Mouse (Mus musculus): ENCODE data around the gene Guca1a. TPM values are rescaled to one million over a fixed set of nuclear protein-coding genes. Genes with fewer than 3 reads are reported as not detected.
"Not testable (repeated sequence)": the region's sequence is repeated elsewhere in the genome, so short reads cannot be mapped to it uniquely, and the experiment has no call there.

The Guca1a gene
- polyA plus RNA-seq, 1 experiment from 2014 or later: 2.0 TPM

DNA sequence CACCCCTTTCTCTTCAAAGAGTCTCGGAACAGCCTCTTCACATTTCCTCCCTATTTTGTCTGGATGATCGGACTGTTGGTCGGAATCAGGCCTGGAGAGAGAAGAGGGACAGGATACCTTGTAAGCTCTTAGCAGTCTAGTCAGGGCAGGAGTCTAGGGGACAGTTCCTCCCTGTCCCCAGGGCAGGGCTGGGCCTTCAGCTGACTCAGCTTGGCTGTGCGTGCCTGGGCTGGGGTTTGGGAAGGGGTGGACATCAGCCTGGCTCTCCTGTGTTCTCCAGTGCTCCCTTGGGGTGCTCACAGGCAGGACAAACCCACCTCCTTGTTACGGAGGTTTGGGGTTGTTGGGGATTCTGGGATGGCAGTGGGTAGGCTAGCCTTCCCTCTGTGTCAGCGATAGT is 38.2 kb upstream of the Guca1a start:
- Histone ChIP-seq H3K9ac (no peak overlapping the region), H3K27me3 (replicated peaks) (peaks cover 5% of the 10 kb centered on the region), H3K4me3 (replicated peaks) (0 out of 2 replicates have a peak overlapping the region, but pooled peaks have one; percentile 50), H3K27ac (peak overlapping the region; percentile 71), H3K9me3 (no peaks in the 10 kb centered on the region), H3K4me2 (replicated peaks) (peak overlapping the region; percentile 68), H3K4me1 (replicated peaks) (peaks cover 37% of the 10 kb centered on the region), H3K36me3 (no peaks in the 10 kb centered on the region)
- WGBS: 58% methylated on average over 6 of the region's 6 CpGs
- ATAC-seq: no peak

DNA sequence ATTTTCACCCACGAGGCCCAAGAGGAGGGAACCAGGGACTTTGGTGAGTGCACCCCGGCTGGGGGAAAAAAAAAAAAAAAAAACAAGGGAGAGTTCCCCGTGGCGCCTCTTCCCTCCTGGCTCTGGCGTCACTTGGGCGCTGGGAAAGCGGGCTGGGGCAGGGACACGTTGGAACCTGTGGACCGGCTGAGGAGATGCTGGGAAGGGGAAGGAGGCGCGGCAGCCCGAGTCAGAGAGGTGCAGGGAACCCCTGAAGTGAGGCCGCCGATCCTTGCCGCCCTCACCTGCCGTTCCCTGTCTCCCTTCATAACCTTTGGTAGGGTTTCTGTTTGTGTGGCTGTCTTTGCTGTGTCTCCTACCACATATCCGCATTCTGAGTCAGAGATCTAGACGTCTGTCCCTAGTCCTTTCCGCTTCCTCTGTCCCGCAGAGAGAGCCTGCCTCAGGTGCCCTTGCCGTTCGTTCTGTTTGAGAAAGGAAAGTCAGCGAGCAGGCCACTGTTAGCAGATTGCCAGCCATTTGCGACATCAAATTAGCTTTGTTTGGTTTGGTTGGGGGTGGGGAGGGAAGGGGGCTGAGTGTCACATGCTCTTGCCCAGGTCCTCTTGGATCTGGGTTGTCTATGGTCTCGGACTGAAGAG is 36.6 kb upstream of the Guca1a start, which contains the start of gene 1700001C19Rik:
Gene 1700001C19Rik, minus strand, starts transcription at position 470 of the 641 bp plus-strand sequence.
- Histone ChIP-seq H3K4me3 (replicated peaks) (peak within 1 kb of the TSS; percentile 50), H3K4me2 (replicated peaks) (peak within 1 kb of the TSS; percentile 68), H3K9ac (peak within 1 kb of the TSS; percentile 60), H3K27ac (peak within 1 kb of the TSS; percentile 71), H3K4me1 (replicated peaks) (peaks cover 36% of the 10 kb centered on the region), H3K27me3 (replicated peaks) (peaks cover 5% of the 10 kb centered on the region), H3K36me3 (no peaks in the 10 kb centered on the region), H3K9me3 (no peaks in the 10 kb centered on the region)
- ATAC-seq: 0 out of 2 replicates have a peak, but pooled peaks have one; percentile 4
- WGBS: 5% methylated on average over 22 of the region's 25 CpGs

DNA sequence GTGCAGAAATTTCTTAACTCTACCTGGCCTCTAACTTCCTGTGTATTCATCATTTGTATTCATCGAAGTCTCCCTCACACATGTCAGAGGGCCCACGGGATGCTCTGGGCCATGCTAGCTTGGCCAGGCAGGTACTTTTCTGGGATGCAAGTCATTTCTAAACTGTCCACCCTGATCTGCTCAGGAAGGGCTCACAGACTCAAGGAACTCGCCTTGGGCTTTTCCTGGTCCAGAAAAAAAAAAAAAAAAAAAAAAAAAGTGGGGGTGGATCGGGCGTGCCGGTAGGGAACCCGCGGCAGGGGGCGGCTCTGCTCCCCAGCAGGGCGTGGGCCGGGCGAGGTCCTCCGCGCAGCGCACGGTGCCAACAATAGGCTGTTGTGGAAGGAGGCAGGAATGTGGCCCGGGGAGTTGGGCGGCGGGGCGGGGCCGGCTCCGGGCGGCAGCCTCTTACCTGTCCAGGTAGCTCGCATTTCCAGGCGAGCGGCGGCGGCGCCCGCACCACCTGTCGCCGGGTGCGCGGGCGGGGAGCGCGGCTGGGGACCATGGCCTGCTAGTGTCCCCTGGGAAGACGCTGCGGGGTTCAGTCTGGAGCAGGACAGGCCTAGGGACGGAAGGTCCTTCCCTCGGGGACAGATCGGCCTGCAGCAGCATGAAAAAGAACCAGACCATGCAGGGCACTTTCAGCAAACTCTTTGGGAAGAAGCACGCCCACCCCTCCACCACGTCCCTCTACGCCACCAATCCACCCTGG is 35.9 kb upstream of the Guca1a start, which contains the start of gene AI661453:
Gene AI661453, plus strand, starts transcription at position 460 of the 751 bp plus-strand sequence.
- Histone ChIP-seq H3K4me1 (replicated peaks) (peaks cover 29% of the 10 kb centered on the region), H3K9me3 (no peaks in the 10 kb centered on the region), H3K27ac (peak within 1 kb of the TSS; percentile 71), H3K27me3 (replicated peaks) (peaks cover 5% of the 10 kb centered on the region), H3K9ac (peak within 1 kb of the TSS; percentile 60), H3K4me3 (replicated peaks) (peak within 1 kb of the TSS; percentile 50), H3K36me3 (no peaks in the 10 kb centered on the region), H3K4me2 (replicated peaks) (peak within 1 kb of the TSS; percentile 68)
- peak; percentile 88 for ATAC-seq
- WGBS: 1% methylated on average over 45 of the region's 45 CpGs

DNA sequence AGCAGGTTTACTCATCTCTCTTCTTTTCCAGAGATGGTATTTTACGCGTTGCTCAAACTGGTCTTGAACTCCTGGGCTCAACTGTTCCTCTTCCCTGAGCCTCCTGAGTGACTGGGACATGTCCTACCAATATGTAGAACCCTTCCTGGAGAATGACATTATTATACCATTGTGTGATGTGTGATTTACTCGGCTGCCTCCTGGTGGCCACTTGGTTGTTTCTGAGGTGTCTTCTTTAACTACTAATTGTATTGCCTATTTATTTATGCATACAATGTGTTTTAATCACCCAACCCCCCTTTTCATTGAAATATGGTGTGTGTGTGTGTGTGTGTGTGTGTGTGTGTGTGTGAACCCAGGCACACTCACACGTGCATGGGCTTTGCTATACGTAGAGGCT is 30.4 kb upstream of the Guca1a start:
- Histone ChIP-seq H3K4me3 (replicated peaks) (no peak overlapping the region), H3K36me3 (no peaks in the 10 kb centered on the region), H3K9ac (no peak overlapping the region), H3K4me1 (replicated peaks) (peaks cover 8% of the 10 kb centered on the region; the same call in 1 of the 2 replicates), H3K9me3 (no peaks in the 10 kb centered on the region), H3K27ac (no peak overlapping the region), H3K27me3 (replicated peaks) (no peaks in the 10 kb centered on the region), H3K4me2 (replicated peaks) (no peak overlapping the region)
- 66% methylated on average over 5 of the region's 5 CpGs for WGBS
- ATAC-seq: no peak

GRCm38 (mm10) chr17:47428831-47429304 is 28.5 kb upstream of the Guca1a start:
- WGBS: 9% methylated on average over 8 of the region's 8 CpGs
- H3K27me3 ChIP-seq (replicated peaks): no peaks in the 10 kb centered on the region
- H3K9ac ChIP-seq: no peak overlapping the region
- no peak overlapping the region for H3K4me3 ChIP-seq (replicated peaks)
- peak overlapping the region; percentile 44; the same call in 1 of the 2 replicates for H3K4me2 ChIP-seq (replicated peaks)
- no peak overlapping the region for H3K27ac ChIP-seq
- H3K9me3 ChIP-seq: no peaks in the 10 kb centered on the region
- peaks cover 8% of the 10 kb centered on the region; the same call in 1 of the 2 replicates for H3K4me1 ChIP-seq (replicated peaks)
- H3K36me3 ChIP-seq: no peaks in the 10 kb centered on the region
- ATAC-seq: peak; percentile 57

DNA sequence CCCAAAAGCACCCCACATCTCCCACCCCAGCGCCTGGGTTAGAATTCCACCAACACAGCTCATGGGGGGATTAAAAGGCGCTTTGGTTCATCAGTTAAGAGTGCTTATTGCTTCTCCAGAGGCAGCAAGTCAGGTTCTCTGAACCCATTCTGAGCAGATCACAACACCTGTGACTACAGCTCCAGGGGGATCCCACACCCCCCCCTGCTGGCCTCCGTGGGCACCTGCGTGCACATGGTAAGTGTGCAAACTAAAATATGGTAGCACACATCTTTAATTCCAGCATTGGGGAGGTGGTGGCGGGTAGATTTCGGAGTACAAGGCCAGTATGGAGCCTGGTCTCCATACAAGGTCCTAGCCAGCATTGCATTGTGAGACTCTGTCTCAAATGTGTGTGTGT is 26.9 kb upstream of the Guca1a start:
- Histone ChIP-seq H3K4me2 (replicated peaks) (no peak overlapping the region), H3K27me3 (replicated peaks) (no peaks in the 10 kb centered on the region), H3K36me3 (no peaks in the 10 kb centered on the region), H3K27ac (no peak overlapping the region), H3K9me3 (no peaks in the 10 kb centered on the region), H3K4me1 (replicated peaks) (peaks cover 8% of the 10 kb centered on the region; the same call in 1 of the 2 replicates), H3K9ac (no peak overlapping the region), H3K4me3 (replicated peaks) (no peak overlapping the region)
- no peak for ATAC-seq
- WGBS: 70% methylated on average over 6 of the region's 6 CpGs

GRCm38 (mm10) chr17:47424186-47424585 is 23.8 kb upstream of the Guca1a start:
- 55% methylated on average over 6 of the region's 6 CpGs for WGBS
- H3K4me3 ChIP-seq (replicated peaks): no peak overlapping the region
- peak; percentile 71 for ATAC-seq
- no peak overlapping the region for H3K9ac ChIP-seq
- peaks cover 5% of the 10 kb centered on the region; the same call in 1 of the 2 replicates for H3K4me1 ChIP-seq (replicated peaks)
- H3K36me3 ChIP-seq: no peaks in the 10 kb centered on the region
- no peak overlapping the region for H3K4me2 ChIP-seq (replicated peaks)
- no peaks in the 10 kb centered on the region for H3K9me3 ChIP-seq
- no peak overlapping the region for H3K27ac ChIP-seq
- no peaks in the 10 kb centered on the region for H3K27me3 ChIP-seq (replicated peaks)

DNA sequence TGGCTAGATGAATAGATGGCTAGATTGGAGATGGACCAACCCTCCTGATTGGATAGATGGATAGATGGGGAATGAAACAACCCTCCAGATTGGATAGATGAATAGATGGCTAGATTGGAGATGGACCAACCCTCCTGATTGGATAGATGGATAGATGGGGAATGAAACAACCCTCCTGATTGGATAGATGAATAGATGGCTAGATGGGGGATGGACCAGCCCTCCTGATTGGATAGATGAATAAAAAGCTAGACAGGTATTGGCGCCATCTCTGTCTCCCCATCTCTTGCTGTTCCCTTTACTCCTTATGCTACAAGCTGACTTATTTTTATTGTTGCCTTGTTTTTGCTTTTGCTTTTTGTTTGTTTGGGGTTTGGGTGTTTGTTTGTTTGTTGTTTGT is 22.2 kb upstream of the Guca1a start:
- ATAC-seq; H3K27ac ChIP-seq; H3K4me1 ChIP-seq (replicated peaks); H3K9me3 ChIP-seq; H3K4me3 ChIP-seq (replicated peaks); H3K36me3 ChIP-seq; H3K9ac ChIP-seq; H3K4me2 ChIP-seq (replicated peaks); H3K27me3 ChIP-seq (replicated peaks): not testable (repeated sequence)
- WGBS: 96% methylated on average over 1 of the region's 1 CpGs

GRCm38 (mm10) chr17:47421566-47421965 is 21.2 kb upstream of the Guca1a start:
- Histone ChIP-seq H3K4me1 (replicated peaks) (no peaks in the 10 kb centered on the region), H3K9ac (no peak overlapping the region), H3K4me2 (replicated peaks) (no peak overlapping the region), H3K36me3 (no peaks in the 10 kb centered on the region), H3K27ac (no peak overlapping the region), H3K4me3 (replicated peaks) (no peak overlapping the region), H3K27me3 (replicated peaks) (no peaks in the 10 kb centered on the region), H3K9me3 (no peaks in the 10 kb centered on the region)
- 80% methylated on average over 3 of the region's 3 CpGs for WGBS
- ATAC-seq: no peak

DNA sequence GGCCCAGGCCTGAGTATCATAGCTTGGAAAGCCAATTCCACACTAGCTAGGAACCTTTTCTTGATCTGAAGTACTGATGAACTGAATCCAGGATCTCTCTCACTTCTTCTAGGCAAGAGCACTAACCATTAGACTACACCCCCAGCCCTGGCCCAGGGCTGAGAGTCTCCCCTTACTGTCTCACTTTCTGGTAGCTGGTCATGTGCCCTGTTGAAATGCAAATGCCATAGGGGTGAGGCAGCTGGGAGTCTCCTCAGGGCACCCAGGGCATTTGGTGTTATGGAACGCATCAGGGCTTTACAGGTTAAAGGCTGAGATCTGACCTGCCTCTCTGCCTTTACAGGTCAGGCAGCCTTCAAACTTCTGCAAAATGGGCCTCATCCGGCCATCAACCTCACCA is 19.8 kb upstream of the Guca1a start:
- Histone ChIP-seq H3K27me3 (replicated peaks) (no peaks in the 10 kb centered on the region), H3K4me3 (replicated peaks) (no peak overlapping the region), H3K27ac (no peak overlapping the region), H3K4me1 (replicated peaks) (no peaks in the 10 kb centered on the region), H3K4me2 (replicated peaks) (no peak overlapping the region), H3K9ac (no peak overlapping the region), H3K9me3 (no peaks in the 10 kb centered on the region), H3K36me3 (no peaks in the 10 kb centered on the region)
- WGBS: 86% methylated on average over 2 of the region's 2 CpGs
- no peak for ATAC-seq

GRCm38 (mm10) chr17:47409897-47410861 is 9.8 kb upstream of the Guca1a start:
- not testable (repeated sequence) for ATAC-seq; H3K27ac ChIP-seq; H3K9me3 ChIP-seq; H3K36me3 ChIP-seq; H3K4me1 ChIP-seq (replicated peaks)
- 3% methylated on average over 74 of the region's 74 CpGs for WGBS
- 0 out of 2 replicates have a peak overlapping the region, but pooled peaks have one; percentile 13 for H3K9ac ChIP-seq
- H3K4me2 ChIP-seq (replicated peaks): peak overlapping the region; percentile 78
- H3K27me3 ChIP-seq (replicated peaks): peaks cover 17% of the 10 kb centered on the region
- peak overlapping the region; percentile 36 for H3K4me3 ChIP-seq (replicated peaks)

GRCm38 (mm10) chr17:47408558-47408898 is 8.1 kb upstream of the Guca1a start:
- H3K4me3 ChIP-seq (replicated peaks): no peak overlapping the region
- no peaks in the 10 kb centered on the region for H3K9me3 ChIP-seq
- ATAC-seq: peak; percentile 72
- peaks cover 17% of the 10 kb centered on the region for H3K27me3 ChIP-seq (replicated peaks)
- no peak overlapping the region for H3K4me2 ChIP-seq (replicated peaks)
- WGBS: 25% methylated on average over 8 of the region's 8 CpGs
- no peaks in the 10 kb centered on the region for H3K36me3 ChIP-seq
- no peak overlapping the region for H3K27ac ChIP-seq
- no peak overlapping the region for H3K9ac ChIP-seq
- no peaks in the 10 kb centered on the region for H3K4me1 ChIP-seq (replicated peaks)

Measured in intestine, embryonic 15.5 days (tissue).